Mouse (Mus musculus): ENCODE results near the gene Bfsp1. TPM values are rescaled to one million over a fixed set of nuclear protein-coding genes. Genes with fewer than 3 reads are reported as not detected.

Gene Bfsp1
- total RNA-seq (2017), result 0.23 TPM in 1 of 2 replicates, not detected in the other

- ATAC-seq (ENCODE audit: extremely low read depth, insufficient number of reproducible peaks, low FRiP score, poor library complexity, severe bottlenecking), result no peak
Observed at GRCm38 (mm10) chr2:143862484-143863231, at the start of gene Bfsp1. Gene Bfsp1 (minus strand): TSS chr2:143863173.

GRCm38 (mm10) chr2:143912199-143912598 lies 49.2 kb upstream of the Bfsp1 start:
- no peak for ATAC-seq (ENCODE audit: extremely low read depth, insufficient number of reproducible peaks, low FRiP score, poor library complexity, severe bottlenecking)

DNA sequence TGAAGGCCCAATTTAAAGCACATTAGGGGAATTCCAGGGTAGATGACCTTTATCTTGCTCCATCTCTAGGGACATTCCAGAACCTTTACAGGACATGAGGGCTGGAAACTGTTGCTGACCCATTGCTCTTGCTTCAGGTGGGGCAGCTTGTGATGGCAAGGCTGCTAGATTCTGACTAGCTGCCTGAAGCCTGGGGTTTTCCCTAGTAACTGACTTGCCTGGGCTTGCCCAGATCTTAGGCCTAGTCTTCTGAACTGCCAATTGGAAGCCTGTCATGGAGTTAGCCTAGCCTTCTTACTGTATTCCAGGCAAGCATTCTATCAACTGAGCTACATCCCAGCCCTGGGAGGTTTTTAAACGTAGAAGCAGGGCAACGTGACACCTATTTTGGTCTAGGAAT lies 46.3 kb upstream of the Bfsp1 start:
- ATAC-seq (ENCODE audit: extremely low read depth, insufficient number of reproducible peaks, low FRiP score, poor library complexity, severe bottlenecking), result no peak

- ATAC-seq (ENCODE audit: extremely low read depth, insufficient number of reproducible peaks, low FRiP score, poor library complexity, severe bottlenecking), result no peak
Observed at GRCm38 (mm10) chr2:143904896-143905295, 41.9 kb upstream of the Bfsp1 start.

DNA sequence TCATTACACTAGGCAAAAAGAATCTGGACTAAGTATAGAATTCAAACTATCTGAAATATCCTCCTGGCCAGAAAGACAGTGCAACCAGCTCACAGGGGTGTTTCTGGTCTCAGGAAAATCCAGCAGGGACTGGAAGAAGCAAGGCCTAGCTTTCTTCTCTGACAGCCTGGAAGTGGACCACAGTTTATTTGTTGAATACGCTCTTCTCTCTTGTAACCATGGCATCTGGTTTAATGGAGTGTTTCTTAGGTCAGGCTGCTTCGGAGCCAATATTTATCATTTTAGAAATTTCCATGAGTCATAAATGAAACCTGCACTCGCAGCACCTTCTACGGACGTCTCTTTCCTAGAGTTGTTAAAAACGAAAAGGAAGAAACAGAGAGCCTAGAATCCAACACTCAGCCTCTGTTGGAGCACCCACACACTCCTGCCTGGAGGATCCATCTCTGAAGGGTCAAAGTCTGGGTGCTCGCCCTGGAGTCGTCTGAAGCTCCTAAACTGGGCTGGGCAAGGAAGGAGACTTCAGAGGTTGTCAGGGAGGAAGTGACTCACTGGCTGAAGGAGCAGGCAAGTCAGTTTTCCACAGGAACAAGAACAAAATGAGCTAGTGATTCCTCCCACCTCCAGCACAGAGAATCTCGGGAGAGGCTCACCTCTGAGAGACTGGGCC lies 40.5 kb upstream of the Bfsp1 start:
- ATAC-seq (ENCODE audit: extremely low read depth, insufficient number of reproducible peaks, low FRiP score, poor library complexity, severe bottlenecking), result no peak

DNA sequence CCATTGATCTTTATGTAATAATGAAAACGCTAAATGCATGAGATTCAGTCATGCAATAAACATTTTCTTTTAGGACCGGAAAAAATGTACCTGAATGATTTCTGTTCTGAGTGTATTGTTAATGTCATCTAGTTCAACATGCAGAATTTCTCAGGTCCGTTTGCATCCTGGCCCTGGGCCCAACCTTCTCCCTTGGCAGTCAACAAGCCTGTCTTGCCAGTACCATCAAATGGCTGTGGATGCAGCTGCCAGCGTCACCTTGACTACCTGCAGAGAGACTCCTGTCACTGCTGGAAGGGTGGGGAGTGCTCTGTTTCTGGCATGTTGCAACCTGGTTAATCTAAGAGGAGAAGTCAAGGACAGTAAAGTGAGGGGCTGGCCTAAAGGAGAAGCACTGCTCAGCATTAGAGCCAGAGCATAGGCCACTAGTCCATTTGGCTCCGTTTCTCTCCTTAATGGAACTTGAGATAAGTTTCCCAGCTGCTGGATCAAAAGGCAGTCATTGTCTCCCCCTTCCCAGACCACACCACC lies 37.9 kb upstream of the Bfsp1 start:
- no peak for ATAC-seq (ENCODE audit: extremely low read depth, insufficient number of reproducible peaks, low FRiP score, poor library complexity, severe bottlenecking)

- peak; percentile 55; the same call in 1 of the 2 replicates for ATAC-seq (ENCODE audit: extremely low read depth, insufficient number of reproducible peaks, low FRiP score, poor library complexity, severe bottlenecking)
Observed at GRCm38 (mm10) chr2:143899470-143900220, 36.7 kb upstream of the Bfsp1 start.

- no peak for ATAC-seq (ENCODE audit: extremely low read depth, insufficient number of reproducible peaks, low FRiP score, poor library complexity, severe bottlenecking)
Observed at GRCm38 (mm10) chr2:143891302-143892048, 28.5 kb upstream of the Bfsp1 start.

DNA sequence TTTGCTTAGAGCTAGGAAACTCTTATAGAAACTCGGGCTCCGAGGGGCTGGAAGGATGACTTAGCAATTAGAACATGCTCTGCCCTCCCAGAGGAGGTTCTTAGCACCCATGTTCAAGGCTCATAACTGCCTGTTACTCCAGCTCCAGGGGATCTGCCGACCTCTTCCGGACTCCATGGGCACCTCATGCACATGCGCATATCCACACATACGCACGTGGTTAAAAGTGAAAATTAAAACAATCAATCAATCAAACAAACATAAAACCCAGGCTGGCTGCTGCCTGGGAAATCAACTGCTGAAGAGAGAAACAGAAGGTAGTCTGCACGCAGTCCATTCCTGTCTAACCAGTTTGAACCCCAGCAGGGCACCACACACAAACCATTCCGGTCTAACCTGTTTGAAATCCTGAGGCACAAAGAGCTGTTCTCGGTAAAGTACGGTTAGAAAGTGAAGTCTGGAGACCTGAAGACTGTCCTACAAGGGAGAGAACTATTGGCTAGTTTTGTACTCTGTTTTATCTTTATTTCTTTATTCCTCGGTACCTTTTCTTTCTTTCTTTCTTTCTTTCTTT lies 27.0 kb upstream of the Bfsp1 start:
- ATAC-seq (ENCODE audit: extremely low read depth, insufficient number of reproducible peaks, low FRiP score, poor library complexity, severe bottlenecking), result no peak

GRCm38 (mm10) chr2:143889131-143889859 lies 26.3 kb upstream of the Bfsp1 start:
- no peak for ATAC-seq (ENCODE audit: extremely low read depth, insufficient number of reproducible peaks, low FRiP score, poor library complexity, severe bottlenecking)

DNA sequence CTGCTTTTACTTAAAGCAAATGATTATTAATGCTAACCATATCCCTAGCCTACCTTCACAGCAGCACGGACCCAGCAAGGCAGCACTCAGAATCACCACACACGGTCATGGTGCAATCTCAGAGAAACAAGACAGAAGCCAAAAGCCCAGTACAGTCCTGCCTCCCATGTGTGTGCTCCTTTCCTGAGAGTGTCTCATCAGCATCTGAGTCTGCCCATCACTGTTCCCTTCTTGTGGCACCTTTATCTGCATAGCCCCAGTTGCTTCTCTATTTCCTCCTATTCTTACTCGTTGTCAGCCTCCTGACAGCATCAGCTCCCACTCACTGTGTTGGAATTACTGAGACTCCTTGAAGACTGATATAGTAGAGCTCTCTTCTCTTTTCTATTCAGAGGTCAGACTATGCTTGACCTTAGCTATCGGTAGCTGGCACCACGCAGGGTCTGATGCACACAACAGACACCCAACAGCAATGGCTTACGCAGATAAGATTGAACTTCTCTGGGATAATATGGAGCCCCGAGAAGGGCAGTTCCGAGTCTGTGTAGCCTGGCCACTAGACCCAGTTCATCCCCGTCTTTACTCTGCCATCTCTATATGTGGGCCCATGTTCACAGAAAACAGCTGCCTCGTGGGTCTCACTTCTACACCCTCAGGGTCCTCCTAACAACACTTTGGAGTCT lies 19.8 kb upstream of the Bfsp1 start:
- ATAC-seq (ENCODE audit: extremely low read depth, insufficient number of reproducible peaks, low FRiP score, poor library complexity, severe bottlenecking), result no peak

DNA sequence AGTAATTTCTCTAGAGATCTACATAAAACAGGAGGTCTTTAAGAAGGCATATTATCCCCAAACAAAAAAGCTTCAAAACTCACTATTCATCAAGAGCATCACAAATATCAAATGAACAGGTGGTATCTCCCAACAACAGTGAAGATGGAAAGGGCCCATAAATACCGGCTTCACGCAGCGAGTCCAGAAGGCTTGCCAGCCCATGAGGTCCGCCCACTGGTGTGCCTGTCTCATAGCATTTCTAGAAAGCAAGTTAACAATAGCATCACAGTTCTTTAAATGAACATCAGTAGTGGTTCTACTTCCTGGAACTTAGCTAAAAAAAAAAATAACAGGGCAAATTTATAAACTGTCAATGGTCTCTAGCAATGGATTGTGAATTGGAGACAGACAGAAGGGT lies 19.0 kb upstream of the Bfsp1 start:
- no peak for ATAC-seq (ENCODE audit: extremely low read depth, insufficient number of reproducible peaks, low FRiP score, poor library complexity, severe bottlenecking)

DNA sequence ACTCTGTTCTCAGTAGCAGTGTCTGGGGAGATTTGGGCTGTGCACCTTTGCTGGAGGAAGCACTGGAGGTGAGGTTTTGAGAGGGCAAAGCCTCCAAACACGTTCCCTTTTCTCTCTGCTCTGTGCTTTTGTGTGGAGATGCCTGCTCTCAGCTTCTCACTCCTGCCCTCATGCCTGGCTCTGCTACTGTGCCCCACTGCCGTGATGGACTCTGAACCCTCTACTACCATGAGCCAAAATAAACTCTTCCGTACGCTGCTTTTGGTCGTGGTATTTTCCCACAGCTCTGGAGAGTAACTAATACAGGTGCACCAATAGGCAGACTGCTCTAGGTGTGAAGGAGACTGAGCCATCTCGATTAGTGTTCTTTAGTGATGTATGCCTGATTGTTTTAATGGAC lies 16.3 kb upstream of the Bfsp1 start:
- no peak for ATAC-seq (ENCODE audit: extremely low read depth, insufficient number of reproducible peaks, low FRiP score, poor library complexity, severe bottlenecking)

GRCm38 (mm10) chr2:143876929-143877632 lies 14.1 kb upstream of the Bfsp1 start:
- ATAC-seq (ENCODE audit: extremely low read depth, insufficient number of reproducible peaks, low FRiP score, poor library complexity, severe bottlenecking), result no peak

DNA sequence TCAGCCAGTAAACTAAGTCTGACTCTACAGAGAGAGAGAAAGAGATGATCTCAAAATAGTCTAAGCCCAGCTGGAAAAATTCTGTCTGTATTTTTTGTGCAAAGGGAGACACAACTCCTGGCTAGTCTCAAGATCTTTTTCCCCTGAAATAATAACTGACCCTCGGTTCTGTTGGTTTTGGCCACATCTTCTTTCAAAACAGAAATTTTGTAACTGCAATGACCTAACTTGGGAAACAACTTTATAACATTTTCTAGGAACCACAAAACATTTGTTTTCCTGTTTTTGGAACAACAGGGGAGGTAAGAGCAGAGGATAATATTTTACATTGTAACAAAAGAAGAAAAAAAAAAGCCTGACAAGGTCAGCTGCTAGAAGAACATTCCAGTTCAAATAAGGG lies 13.1 kb upstream of the Bfsp1 start:
- no peak for ATAC-seq (ENCODE audit: extremely low read depth, insufficient number of reproducible peaks, low FRiP score, poor library complexity, severe bottlenecking)

DNA sequence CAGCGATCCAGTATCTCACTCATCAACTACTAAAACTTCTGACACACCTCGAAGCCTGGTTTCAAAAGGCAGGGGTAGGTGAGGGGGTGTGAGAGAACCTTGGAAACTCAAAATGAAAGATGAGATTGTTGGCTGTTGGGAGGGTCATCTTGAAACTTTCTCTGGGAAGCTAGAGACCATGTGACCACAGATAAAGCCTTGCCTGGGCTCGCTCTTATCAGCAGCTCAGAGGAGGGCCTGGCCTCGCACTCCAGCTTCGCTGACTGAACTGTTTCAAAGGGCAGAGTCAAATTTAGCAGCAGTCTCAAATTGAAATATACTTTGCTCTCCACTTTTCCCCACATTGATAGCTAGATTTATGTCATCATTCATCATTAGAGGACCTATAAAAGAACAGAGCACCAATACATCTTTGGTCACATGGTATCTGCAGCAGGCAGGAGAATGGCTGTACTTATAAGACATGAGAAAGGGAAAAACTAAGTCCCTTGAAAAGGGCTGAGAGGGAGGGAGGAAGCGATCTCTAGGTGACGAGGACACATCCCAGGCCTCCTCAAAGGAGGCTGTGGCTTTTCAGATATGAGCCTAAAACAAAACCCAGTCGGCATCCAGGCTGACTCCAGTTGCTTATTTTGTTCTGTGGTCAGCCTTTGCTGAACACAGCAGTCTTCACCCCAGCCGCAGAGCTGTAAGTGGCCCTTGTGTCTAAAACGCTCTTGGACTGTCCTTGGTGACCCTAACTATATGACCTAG lies 8.1 kb upstream of the Bfsp1 start:
- no peak for ATAC-seq (ENCODE audit: extremely low read depth, insufficient number of reproducible peaks, low FRiP score, poor library complexity, severe bottlenecking)

Data from neutrophil, adult 5-6 weeks (primary cell).